Mouse (Mus musculus) bone marrow macrophage, adult 2 months (primary cell): ENCODE data around the gene Togaram2. TPM values are rescaled to one million over a fixed set of nuclear protein-coding genes. Genes with fewer than 3 reads are reported as not detected.
"Not testable (repeated sequence)": the region's sequence is repeated elsewhere in the genome, so short reads cannot be mapped to it uniquely, and the experiment has no call there.

ENCODE experiments used
- H3K27ac ChIP-seq: 2 replicates; pipeline ENCODE4 v1.5.1; 2012; ENCODE audit warnings: low read depth, low read length; ENCODE audit not compliant: insufficient read depth
- H3K4me1 ChIP-seq: 2 replicates; pipeline ENCODE4 v1.6.1; 2012; ENCODE audit warnings: low read length; ENCODE audit not compliant: control insufficient read depth, insufficient read depth
- H3K4me3 ChIP-seq: 2 replicates; pipeline ENCODE4 v1.5.1; 2012; ENCODE audit warnings: mild to moderate bottlenecking, low read length, moderate library complexity; ENCODE audit not compliant: insufficient read depth
- CTCF ChIP-seq: IDR thresholded peaks from 2 replicates; pipeline ENCODE4 v1.5.1; 2012; ENCODE audit warnings: low read depth, mild to moderate bottlenecking, low read length, moderate library complexity
- POLR2A ChIP-seq: IDR thresholded peaks from 2 replicates; pipeline ENCODE4 v1.6.1; 2012; ENCODE audit warnings: mild to moderate bottlenecking, low read depth, low read length, borderline replicate concordance
- polyA plus RNA-seq: library from polyadenylated mRNA; stranded (reverse); fragments of >200 nt; gene quantifications from 2 replicates; pipeline ENCODE4 v1.2.4, GENCODE M21; 2012; ENCODE audit not compliant: missing spikeins, insufficient read depth, insufficient read length

Gene Togaram2
- polyA plus RNA-seq, 1 experiment, result not detected

DNA sequence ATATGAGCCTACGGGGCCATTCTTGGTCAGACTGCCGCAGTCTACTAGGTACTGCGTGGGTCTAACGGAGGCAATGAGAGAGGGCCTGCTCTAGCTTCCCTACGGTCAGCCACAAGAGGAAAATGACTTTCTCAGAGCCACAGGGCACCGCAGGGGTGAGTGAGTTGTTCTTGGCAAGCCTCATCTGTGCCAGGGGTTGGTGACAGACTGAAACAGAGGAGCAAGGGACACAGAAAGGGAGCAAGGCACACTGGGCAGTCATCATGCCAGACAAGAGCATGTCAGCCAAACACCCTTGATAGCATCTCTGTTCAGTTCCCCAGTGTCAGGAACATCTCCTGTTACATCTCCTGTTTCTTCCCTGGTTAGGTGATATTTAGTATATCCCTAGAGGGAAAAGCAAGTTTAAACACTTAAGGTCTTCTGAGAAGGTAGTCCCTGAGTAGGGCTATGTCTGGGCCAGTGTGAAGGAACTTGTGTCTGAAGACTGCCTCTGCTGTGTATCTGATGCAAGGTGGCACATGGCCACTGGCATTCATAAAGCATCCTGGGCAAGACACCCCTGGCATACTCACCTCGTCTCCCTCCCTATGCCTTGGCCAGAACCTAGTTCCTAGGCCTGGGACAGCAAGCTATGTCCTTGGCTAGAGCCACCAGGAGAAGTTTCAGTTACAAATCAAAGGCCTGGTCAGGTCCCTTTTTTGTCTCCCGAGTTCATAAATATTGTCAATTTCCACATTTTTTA, 45.0 kb downstream of the Togaram2 start:
- H3K4me1 ChIP-seq, result no peaks in the 10 kb centered on the region
- H3K4me3 ChIP-seq, result no peak overlapping the region
- no peak overlapping the region for H3K27ac ChIP-seq
- TF ChIP-seq CTCF (no peak), POLR2A (no peak)

DNA sequence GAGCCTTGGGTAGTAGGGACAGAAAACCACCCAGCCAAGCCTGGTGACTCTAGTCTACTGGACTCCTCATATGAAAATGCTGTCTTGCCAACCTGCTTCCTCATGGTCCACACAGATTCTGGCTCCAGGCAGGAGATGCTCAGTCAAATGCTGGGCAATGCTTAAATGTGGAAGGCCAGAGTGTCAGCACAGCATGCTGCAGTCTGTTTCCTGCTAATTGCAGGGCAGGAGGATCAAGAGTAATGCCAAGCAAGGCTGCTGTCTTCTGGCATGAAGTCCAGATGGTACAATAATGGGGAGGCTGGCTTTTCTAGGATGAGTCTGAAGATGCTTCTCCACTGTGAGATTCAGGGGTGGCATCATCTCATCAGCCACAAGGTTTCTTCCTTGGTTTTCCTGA, 47.4 kb downstream of the Togaram2 start:
- Histone ChIP-seq H3K27ac (no peak overlapping the region), H3K4me1 (no peaks in the 10 kb centered on the region), H3K4me3 (no peak overlapping the region)
- TF ChIP-seq CTCF (no peak), POLR2A (no peak)

DNA sequence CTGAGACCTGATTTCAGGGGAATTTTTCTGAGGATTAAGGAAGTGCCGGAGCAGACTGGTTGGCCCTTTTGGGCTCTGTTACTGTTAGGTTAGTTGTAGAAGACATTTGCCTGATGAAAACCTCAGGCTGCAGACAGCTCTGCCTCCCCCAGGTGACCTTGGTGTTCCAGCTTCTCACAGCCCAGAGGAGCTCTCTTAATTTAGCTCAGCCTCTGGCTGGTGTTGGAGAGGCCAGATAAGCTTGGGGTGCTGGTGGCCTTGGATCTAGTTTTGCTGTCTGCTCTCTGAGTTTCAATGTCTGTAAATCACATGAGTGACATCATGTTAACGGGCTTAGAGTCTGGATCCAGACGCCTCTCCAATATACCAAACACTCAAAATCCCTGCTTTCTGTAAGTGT, 48.0 kb downstream of the Togaram2 start:
- H3K4me1 ChIP-seq, result no peaks in the 10 kb centered on the region
- no peak overlapping the region for H3K27ac ChIP-seq
- H3K4me3 ChIP-seq, result no peak overlapping the region
- TF ChIP-seq CTCF (no peak), POLR2A (no peak)

DNA sequence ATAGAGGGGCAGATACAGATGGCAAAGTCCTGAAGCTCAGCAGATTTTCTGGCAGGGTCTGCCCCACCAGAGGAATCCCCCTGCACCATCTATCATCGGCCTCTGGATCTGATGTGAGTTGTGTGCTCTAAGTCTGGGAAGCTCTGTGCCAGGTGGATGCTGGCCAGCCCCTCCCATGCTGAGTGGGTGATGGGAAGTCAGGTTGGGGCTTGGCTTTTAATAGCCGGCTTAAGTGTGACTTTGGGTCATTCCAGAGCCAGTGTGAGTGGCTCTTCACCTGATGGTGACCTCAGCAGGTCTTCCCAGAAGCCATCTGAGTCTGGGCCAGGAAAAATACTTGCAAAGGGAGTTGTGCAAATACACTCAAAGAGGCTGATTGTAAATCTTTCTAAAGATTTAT, 57.6 kb downstream of the Togaram2 start:
- H3K27ac ChIP-seq, result no peak overlapping the region
- TF ChIP-seq POLR2A (no peak), CTCF (no peak)
- no peaks in the 10 kb centered on the region for H3K4me1 ChIP-seq
- no peak overlapping the region for H3K4me3 ChIP-seq

DNA sequence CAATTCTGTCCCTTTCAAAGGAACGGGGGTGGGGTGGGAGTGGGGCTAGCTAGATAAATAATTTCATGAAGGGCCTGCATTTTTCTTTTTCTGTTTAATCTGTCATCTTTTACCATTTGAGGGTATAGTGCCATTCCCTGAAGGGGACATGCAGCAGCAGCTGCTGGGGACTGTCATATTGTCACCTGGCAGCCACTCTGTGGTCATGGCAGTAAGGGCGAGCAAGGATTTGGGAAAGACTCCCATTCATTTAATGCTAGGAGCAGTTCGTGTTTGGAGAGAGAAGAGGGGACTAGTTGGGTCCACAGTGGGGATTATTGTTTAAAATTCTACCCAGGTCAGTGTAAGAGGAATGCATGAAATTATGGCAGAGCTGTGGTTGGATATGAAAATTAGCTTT, 63.4 kb downstream of the Togaram2 start:
- Histone ChIP-seq H3K4me1 (no peaks in the 10 kb centered on the region), H3K27ac (no peak overlapping the region), H3K4me3 (no peak overlapping the region)
- TF ChIP-seq POLR2A (no peak), CTCF (no peak)

DNA sequence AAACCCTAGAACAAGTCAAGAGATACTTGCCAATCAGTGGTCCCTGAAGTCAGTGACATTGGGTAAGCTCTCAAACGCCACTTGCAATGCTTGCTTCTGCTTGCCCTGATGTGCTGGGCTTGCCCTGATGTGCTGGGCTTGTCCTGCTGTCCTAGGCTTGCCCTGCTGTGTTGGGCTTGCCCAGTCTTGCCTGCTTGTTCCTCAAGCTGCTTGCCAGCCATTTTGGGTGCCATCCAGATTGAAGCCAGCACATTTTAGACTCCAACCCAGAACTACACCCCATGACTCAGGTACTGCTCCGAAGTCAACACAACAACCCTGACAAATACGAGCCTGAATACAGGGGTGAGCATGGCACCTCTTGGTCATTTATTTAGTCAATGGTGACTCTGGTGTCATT, 69.1 kb downstream of the Togaram2 start:
- TF ChIP-seq POLR2A, result no peak
- TF ChIP-seq CTCF, result no peak
- Histone ChIP-seq H3K4me3 (no peak overlapping the region), H3K27ac (no peak overlapping the region), H3K4me1 (no peaks in the 10 kb centered on the region)

DNA sequence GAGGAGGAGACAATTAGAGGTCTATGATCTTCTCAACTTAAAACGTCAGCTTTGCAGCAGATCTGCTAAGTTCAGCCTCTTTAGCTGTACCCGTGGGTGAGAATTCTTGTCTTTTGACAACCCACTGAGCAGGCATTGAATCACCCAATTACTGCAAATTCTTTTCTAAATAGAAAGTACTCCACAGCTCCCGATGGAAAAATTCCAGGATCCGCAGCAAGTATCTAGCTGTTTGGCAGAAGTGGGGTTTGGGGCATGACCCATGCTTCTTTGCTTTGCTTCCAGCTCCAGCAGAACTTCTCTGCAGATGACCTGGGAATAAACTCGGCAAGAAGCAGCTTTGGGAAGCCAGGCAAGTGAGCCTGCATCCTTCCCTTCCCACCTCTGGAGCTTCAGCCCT, 69.9 kb downstream of the Togaram2 start:
- TF ChIP-seq CTCF (no peak), POLR2A (no peak)
- H3K4me3 ChIP-seq, result no peak overlapping the region
- no peak overlapping the region for H3K27ac ChIP-seq
- no peaks in the 10 kb centered on the region for H3K4me1 ChIP-seq

DNA sequence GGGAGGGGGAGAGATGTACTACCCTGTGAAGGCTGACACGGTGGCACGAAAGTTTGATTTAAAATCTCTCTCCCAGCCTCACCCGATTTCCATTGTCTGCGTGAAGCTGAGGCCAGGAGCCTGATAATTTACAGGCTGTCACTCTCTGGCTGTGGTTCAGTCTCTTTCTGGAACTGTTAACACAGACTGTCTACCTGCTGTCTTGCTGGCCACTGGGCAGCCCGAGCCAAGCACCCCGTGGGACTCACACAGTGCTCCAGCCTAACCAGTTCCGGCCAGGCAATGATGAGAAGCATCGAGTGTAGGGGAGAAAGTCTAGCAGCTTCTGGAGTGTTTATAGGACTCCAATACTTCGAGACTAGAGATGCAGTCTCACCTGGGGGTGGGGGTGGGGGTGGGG, 73.1 kb downstream of the Togaram2 start:
- H3K4me1 ChIP-seq, result no peaks in the 10 kb centered on the region
- no peak overlapping the region for H3K4me3 ChIP-seq
- no peak overlapping the region for H3K27ac ChIP-seq
- TF ChIP-seq POLR2A, result no peak
- TF ChIP-seq CTCF, result no peak

DNA sequence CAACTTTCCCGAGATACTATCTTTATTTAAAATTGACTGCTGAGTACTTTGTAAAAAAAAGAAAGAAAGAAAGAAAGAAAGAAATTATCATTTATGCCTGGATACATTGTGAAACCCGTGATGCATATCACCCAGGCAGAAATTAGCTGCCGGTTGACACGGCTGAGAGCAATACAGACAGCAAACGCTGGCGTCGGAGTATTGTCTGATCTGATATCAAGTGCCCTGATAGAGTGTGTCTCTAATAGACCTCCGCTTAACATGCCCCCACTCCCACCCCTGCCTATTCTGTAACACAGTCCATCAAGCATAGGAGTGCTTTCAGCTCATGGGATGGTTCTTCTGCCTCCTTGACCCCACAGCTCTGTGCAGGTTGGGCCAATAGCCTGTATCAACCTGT, 74.5 kb downstream of the Togaram2 start:
- TF ChIP-seq POLR2A (no peak), CTCF (no peak)
- H3K27ac ChIP-seq, result no peak overlapping the region
- H3K4me3 ChIP-seq, result no peak overlapping the region
- no peaks in the 10 kb centered on the region for H3K4me1 ChIP-seq

DNA sequence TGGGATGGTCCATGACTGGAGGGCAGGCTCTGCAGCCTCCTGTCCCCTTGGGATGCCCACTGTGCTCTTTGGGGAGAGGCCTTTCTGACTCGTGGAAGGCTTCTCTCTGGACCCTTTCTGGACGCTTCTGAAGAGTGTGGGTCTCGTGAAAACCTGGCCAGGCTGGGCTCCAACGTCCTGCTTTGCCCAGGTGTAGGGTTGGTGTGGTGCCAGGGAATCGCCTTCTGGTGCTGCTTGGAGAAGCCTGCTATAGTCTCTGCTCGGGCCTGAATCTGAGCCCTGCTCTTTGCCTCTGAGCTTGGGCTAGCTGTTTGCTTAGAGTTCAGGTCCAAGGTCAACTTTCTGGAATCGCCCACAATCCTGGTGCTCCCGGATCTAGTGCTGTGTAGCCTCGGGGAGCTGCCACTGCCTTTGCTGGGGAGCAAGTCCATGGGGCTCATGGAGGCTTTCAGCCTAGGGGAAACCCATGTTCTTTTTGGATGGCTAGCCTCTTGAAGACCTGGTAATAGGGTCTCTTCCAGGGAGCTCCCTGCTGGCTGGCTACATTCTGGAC, 76.6 kb downstream of the Togaram2 start:
- H3K4me3 ChIP-seq, result no peak overlapping the region
- TF ChIP-seq POLR2A (no peak), CTCF (no peak)
- no peaks in the 10 kb centered on the region for H3K4me1 ChIP-seq
- no peak overlapping the region for H3K27ac ChIP-seq

DNA sequence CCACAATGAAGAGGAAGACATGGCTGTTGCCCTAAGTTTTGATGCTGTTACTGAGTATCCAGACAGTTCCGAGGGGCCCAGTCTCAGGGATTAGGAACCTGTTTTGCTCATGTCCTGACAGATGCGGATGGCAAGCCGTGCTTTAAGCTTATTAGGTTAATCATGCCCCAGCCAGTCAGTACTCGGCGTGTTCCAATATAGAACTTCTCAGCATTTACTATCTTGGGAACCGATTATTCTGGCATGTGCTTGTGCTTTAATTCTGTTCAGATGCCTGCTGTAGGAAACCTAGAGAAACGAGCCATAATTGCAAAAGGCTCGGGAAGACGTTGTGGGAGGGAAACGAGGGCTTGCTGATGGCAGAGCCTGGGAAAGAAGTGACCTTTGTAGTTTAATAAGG, 79.8 kb downstream of the Togaram2 start, which contains the start of gene Pcare:
Pcare (minus strand) TSS at position 64 of the 400 bp plus-strand sequence.
- no peak within 1 kb of the TSS for H3K27ac ChIP-seq
- H3K4me3 ChIP-seq, result no peak within 1 kb of the TSS
- TF ChIP-seq POLR2A, result no peak
- no peak for TF ChIP-seq CTCF
- no peaks in the 10 kb centered on the region for H3K4me1 ChIP-seq

DNA sequence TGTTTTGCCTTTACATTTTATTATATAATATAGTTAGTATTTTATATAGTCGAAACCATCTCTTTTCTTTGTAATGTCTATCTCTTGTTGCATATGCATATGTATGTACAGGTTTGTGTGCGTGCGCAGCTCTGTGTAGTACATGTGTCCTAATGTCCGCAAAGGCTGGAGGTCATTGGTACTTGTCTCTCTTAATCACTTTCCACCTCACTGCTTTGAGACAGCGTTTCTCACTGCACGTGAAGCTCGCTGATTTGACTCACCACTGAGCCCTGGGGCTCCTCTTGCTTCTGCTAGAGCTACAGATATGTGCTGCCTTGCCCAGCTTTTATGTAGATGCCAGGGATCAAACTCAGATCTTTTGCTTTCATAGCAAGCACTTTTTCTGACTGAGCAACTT, 87.5 kb downstream of the Togaram2 start:
- H3K4me3 ChIP-seq, result no peak overlapping the region
- H3K27ac ChIP-seq, result no peak overlapping the region
- TF ChIP-seq POLR2A (no peak), CTCF (no peak)
- H3K4me1 ChIP-seq, result no peaks in the 10 kb centered on the region

DNA sequence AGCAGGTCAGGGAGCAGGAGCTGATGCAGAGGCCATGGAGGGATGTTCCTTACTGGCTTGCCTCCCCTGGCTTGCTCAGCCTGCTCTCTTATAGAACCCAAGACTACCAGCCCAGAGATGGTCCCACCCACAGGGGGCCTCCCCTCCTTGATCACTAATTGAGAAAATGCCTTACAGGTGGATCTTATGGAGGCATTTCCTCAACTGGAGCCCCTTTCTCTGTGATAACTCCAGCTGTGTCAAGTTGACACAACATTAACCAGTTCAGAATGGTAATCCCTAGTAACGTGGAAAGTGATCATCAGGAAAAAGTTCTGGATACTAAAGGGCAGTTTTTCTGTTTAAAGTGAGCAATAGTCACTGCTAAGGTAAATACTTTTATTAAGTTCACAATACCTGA, 95.1 kb downstream of the Togaram2 start, which contains the start of gene Clip4:
Clip4 (plus strand) TSS at position 301 of the 400 bp plus-strand sequence.
- H3K27ac ChIP-seq, H3K4me1 ChIP-seq, H3K4me3 ChIP-seq: not testable (repeated sequence)
